Mouse (Mus musculus) liver, adult 2 months (tissue): ENCODE data around the gene D16Ertd472e. TPM values are rescaled to one million over a fixed set of nuclear protein-coding genes. Genes with fewer than 3 reads are reported as not detected.
A peak's percentile ranks its signal among the peaks of the same experiment; 100 is the strongest.

Experiments
- DNase-seq: peaks from one replicate; pipeline ENCODE4 v3.0.0-alpha.2; 2011; ENCODE audit warnings: low read depth, low spot score; ENCODE audit errors: extremely low read depth
- H3K27ac ChIP-seq: fragments of 200-500 bp; replicated peaks from 2 replicates; pipeline ENCODE4 v1.5.1; 2012; ENCODE audit warnings: low read depth, mild to moderate bottlenecking, control low read depth, inconsistent platforms, low read length; ENCODE audit not compliant: insufficient read depth
- H3K27me3 ChIP-seq: fragments of 200-500 bp; 2 replicates; pipeline ENCODE4 v1.6.1; 2012; ENCODE audit warnings: mild to moderate bottlenecking, moderate library complexity, low read length, inconsistent platforms; ENCODE audit not compliant: control insufficient read depth, insufficient read depth
- H3K36me3 ChIP-seq: fragments of 200-500 bp; 2 replicates; pipeline ENCODE4 v1.6.1; 2012; ENCODE audit warnings: low read length, inconsistent platforms; ENCODE audit not compliant: control insufficient read depth, insufficient read depth
- H3K4me1 ChIP-seq: fragments of 200-500 bp; 2 replicates; pipeline ENCODE4 v1.6.1; 2011; ENCODE audit warnings: low read length; ENCODE audit not compliant: control insufficient read depth, insufficient read depth
- H3K4me3 ChIP-seq: fragments of 200-500 bp; 2 replicates; pipeline ENCODE4 v1.5.1; 2011; ENCODE audit warnings: low read depth, mild to moderate bottlenecking, control low read depth, low read length, moderate library complexity; ENCODE audit not compliant: insufficient read depth
- H3K79me2 ChIP-seq: fragments of 200-500 bp; 2 replicates; pipeline ENCODE4 v1.6.1; 2012; ENCODE audit warnings: inconsistent platforms, mild to moderate bottlenecking, low read length, moderate library complexity; ENCODE audit not compliant: control insufficient read depth, insufficient read depth
- H3K9ac ChIP-seq: fragments of 200-500 bp; 2 replicates; pipeline ENCODE4 v1.6.1; 2012; ENCODE audit warnings: low read depth, mild to moderate bottlenecking, control low read depth, inconsistent platforms, low read length
- CTCF ChIP-seq: fragments of 200-500 bp; IDR thresholded peaks from 2 replicates; pipeline ENCODE4 v1.5.1; 2011; ENCODE audit warnings: low read depth, low read length, control low read depth
- POLR2A ChIP-seq: fragments of 200-500 bp; IDR thresholded peaks from 2 replicates; pipeline ENCODE4 v1.6.1; 2011; ENCODE audit warnings: low read length, control low read depth; ENCODE audit not compliant: insufficient read depth; ENCODE audit errors: extremely low read depth
- WGBS: fragments of 180-500 bp; shearing (Covaris S2); methylation state at CpG from one replicate; pipeline ENCODE4 v1.1.7; 2018; 5-methylcytosine and 5-hydroxymethylcytosine counted together
- polyA plus RNA-seq: library from polyadenylated mRNA; depleted of rRNA; stranded (reverse); fragments of >200 nt; gene quantifications from 2 replicates; pipeline ENCODE4 v1.2.3, GENCODE M21; 2012
- total RNA-seq: library from RNA; depleted of rRNA; stranded (reverse); fragments of >200 nt; gene quantifications from 2 replicates; pipeline ENCODE4 v1.2.3, GENCODE M21; 2014

Gene D16Ertd472e
- total and polyA plus RNA-seq, 2 experiments = 3.6 to 6.1 TPM

DNA sequence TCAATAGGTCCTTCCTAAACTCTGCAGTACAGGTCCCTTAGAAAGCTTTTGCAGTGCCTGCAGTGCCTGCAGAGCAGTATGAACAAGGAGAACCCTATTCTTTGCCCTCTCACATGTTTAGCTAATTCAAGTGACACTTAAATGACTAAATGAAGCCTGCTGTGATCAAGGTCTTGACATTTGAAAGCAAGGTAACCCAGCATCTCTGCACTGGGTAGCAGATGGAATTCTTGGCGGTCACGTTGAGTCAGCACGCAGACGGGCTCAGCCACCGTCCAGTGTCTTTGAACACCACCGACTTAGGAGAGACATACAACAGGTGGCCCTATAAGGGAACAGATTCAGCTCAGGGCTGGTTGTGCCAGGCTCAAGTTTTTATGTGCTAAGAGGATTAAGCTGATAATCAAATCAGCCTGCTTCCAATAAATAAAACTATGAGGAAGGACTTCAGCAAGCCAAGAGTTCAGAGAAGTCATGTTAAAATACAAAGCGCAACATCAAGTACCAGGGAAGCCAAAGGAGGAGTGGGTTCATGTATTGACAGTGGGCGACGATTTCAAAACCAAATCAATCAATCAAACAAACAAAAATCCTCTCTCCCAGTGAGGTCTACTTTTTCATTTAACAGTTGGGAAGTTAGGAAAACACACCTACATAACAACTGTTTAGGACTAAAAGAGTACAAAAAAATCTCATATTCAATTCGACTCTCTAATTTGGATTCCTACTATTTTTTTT lies 21.4 kb downstream of the D16Ertd472e start:
- Histone ChIP-seq H3K27me3 (no peaks in the 10 kb centered on the region), H3K79me2 (peaks cover 18% of the 10 kb centered on the region; the same call in 1 of the 2 replicates), H3K9ac (no peak overlapping the region), H3K36me3 (peaks cover 2% of the 10 kb centered on the region; the same call in 1 of the 2 replicates), H3K4me3 (no peak overlapping the region), H3K27ac (peak overlapping the region; percentile 70), H3K4me1 (peaks cover 15% of the 10 kb centered on the region)
- DNase-seq = peak; percentile 91
- 19% methylated on average over 10 of the region's 10 CpGs for WGBS
- TF ChIP-seq POLR2A (no peak), CTCF (no peak)

- Histone ChIP-seq H3K79me2 (peaks cover 10% of the 10 kb centered on the region; the same call in 1 of the 2 replicates), H3K27ac (no peak overlapping the region), H3K36me3 (peaks cover 26% of the 10 kb centered on the region), H3K27me3 (no peaks in the 10 kb centered on the region), H3K9ac (no peak overlapping the region), H3K4me1 (no peaks in the 10 kb centered on the region), H3K4me3 (no peak overlapping the region)
- DNase-seq = no peak
- WGBS = 97% methylated on average over 10 of the region's 10 CpGs
- no peak for TF ChIP-seq CTCF
- no peak for TF ChIP-seq POLR2A
These were observed 29.1 kb downstream of the D16Ertd472e start for GRCm38 (mm10) chr16:78547367-78547766.

- no peaks in the 10 kb centered on the region for H3K4me1 ChIP-seq
- WGBS = 94% methylated on average over 6 of the region's 6 CpGs
- peaks cover 26% of the 10 kb centered on the region for H3K36me3 ChIP-seq
- H3K79me2 ChIP-seq = peaks cover 5% of the 10 kb centered on the region; the same call in 1 of the 2 replicates
- H3K27me3 ChIP-seq = no peaks in the 10 kb centered on the region
- no peak overlapping the region for H3K9ac ChIP-seq
- no peak overlapping the region for H3K4me3 ChIP-seq
- no peak for TF ChIP-seq POLR2A
- TF ChIP-seq CTCF = no peak
- H3K27ac ChIP-seq = no peak overlapping the region
- DNase-seq = no peak
These were observed 30.0 kb downstream of the D16Ertd472e start for GRCm38 (mm10) chr16:78546529-78546928.

GRCm38 (mm10) chr16:78540376-78541246 lies 35.9 kb downstream of the D16Ertd472e start:
- H3K27me3 ChIP-seq = no peaks in the 10 kb centered on the region
- no peaks in the 10 kb centered on the region for H3K79me2 ChIP-seq
- H3K9ac ChIP-seq = peak overlapping the region; percentile 68
- peaks cover 4% of the 10 kb centered on the region; the same call in 1 of the 2 replicates for H3K4me1 ChIP-seq
- H3K4me3 ChIP-seq = peak overlapping the region; percentile 31
- TF ChIP-seq CTCF = no peak
- TF ChIP-seq POLR2A = no peak
- peaks cover 11% of the 10 kb centered on the region for H3K36me3 ChIP-seq
- H3K27ac ChIP-seq = peak overlapping the region; percentile 83
- DNase-seq = peak; percentile 87
- WGBS = 34% methylated on average over 16 of the region's 16 CpGs

- no peak overlapping the region for H3K27ac ChIP-seq
- no peaks in the 10 kb centered on the region for H3K79me2 ChIP-seq
- whole genome bisulfite sequencing = 89% methylated on average over 8 of the region's 8 CpGs
- no peak overlapping the region for H3K9ac ChIP-seq
- no peak overlapping the region for H3K4me3 ChIP-seq
- H3K4me1 ChIP-seq = peaks cover 4% of the 10 kb centered on the region; the same call in 1 of the 2 replicates
- TF ChIP-seq POLR2A = no peak
- H3K27me3 ChIP-seq = no peaks in the 10 kb centered on the region
- H3K36me3 ChIP-seq = no peaks in the 10 kb centered on the region
- DNase-seq = no peak
These were observed 38.6 kb downstream of the D16Ertd472e start for GRCm38 (mm10) chr16:78537798-78538422.
